12 mouse cellular contexts compared by ENCODE assay signal in the genomic region with DNA sequence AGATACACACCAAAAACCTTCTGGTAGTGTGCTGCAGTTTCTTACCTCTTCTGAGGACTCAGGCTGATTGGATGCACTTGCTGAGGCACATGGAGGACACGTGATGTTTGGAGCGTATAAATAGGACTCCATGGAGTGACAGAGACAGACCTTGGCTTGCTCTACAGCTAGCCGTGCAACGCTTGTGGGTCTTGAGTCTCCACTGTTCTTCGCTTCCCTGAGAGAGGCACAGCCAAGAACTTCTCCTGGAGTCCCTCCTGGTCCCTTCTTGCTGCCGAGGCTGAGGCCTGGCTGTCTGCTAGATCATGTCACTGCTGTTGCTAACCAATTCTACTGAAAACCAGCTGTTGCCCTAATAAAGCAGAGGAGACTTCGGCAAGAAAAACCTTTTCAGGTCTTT.
A peak's percentile ranks its signal among the peaks of the same experiment; 100 is the strongest.
DNase-seq lines count a peak whose midpoint lies in the region; ATAC-seq lines count a peak whose summit lies in the region.
"Had no signal": no experiment of that assay in that cellular context is flagged by ENCODE, and none has a peak within 500 bp of the region (broad histone marks: within the 10 kb centered on the region; RNA-seq: fewer than 3 reads in every experiment).

No protein-coding gene starts in this region.

- no peak for ATAC-seq in hindbrain, embryonic 16.5 days
- ATAC-seq in midbrain, embryonic 11.5 days (ENCODE audit: low FRiP score) = no peak
- ATAC-seq in hindbrain, embryonic 12.5 days (ENCODE audit: low FRiP score) = no peak
- ATAC-seq in neural tube, embryonic 15.5 days (ENCODE audit: low FRiP score) = no peak

- H3K4me1 ChIP-seq in hindbrain, embryonic 10.5 days (replicated peaks) = peaks cover 43% of the 10 kb centered on the region
- H3K4me1 ChIP-seq in hindbrain, embryonic 16.5 days (ENCODE audit: control insufficient read depth, insufficient read depth, low read depth, low read length) = peaks cover 5% of the 10 kb centered on the region; the same call in 1 of the 2 replicates
- H3K4me1 ChIP-seq in midbrain, embryonic 10.5 days = peaks cover 30% of the 10 kb centered on the region
- peaks cover 11% of the 10 kb centered on the region; the same call in 1 of the 2 replicates for H3K4me1 ChIP-seq in midbrain, embryonic 11.5 days (ENCODE audit: control insufficient read depth, insufficient read depth, low read length)
- peaks cover 23% of the 10 kb centered on the region for H3K4me1 ChIP-seq in hindbrain, embryonic 12.5 days
- H3K4me1 ChIP-seq in neural tube, embryonic 15.5 days = peaks cover 19% of the 10 kb centered on the region

- H3K27ac ChIP-seq in hindbrain, embryonic 10.5 days = peak overlapping the region; percentile 73; the same call in 1 of the 2 replicates
- H3K27ac ChIP-seq in hindbrain, embryonic 16.5 days (ENCODE audit: low read depth, low read length) = no peak overlapping the region; the same call in 1 of the 2 replicates
- H3K27ac ChIP-seq in midbrain, embryonic 10.5 days (replicated peaks) = 0 out of 2 replicates have a peak overlapping the region, but pooled peaks have one; percentile 3
- H3K27ac ChIP-seq in midbrain, embryonic 11.5 days (ENCODE audit: low read depth, low read length) = no peak overlapping the region
- peak overlapping the region; percentile 53; the same call in 1 of the 2 replicates for H3K27ac ChIP-seq in hindbrain, embryonic 12.5 days
- peak overlapping the region; percentile 46 for H3K27ac ChIP-seq in neural tube, embryonic 15.5 days (replicated peaks)

- no peaks in the 10 kb centered on the region for H3K27me3 ChIP-seq in hindbrain, embryonic 10.5 days (ENCODE audit: insufficient read depth, poor library complexity, severe bottlenecking)
- no peaks in the 10 kb centered on the region for H3K27me3 ChIP-seq in hindbrain, embryonic 16.5 days (replicated peaks; ENCODE audit: control insufficient read depth, insufficient read depth, low read length)
- no peaks in the 10 kb centered on the region for H3K27me3 ChIP-seq in midbrain, embryonic 10.5 days (ENCODE audit: low read depth, poor library complexity, severe bottlenecking)
- H3K27me3 ChIP-seq in midbrain, embryonic 11.5 days (ENCODE audit: control insufficient read depth, insufficient read depth, low read length) = no peaks in the 10 kb centered on the region
- H3K27me3 ChIP-seq in hindbrain, embryonic 12.5 days = no peaks in the 10 kb centered on the region
- H3K27me3 ChIP-seq in neural tube, embryonic 15.5 days (replicated peaks) = no peaks in the 10 kb centered on the region

- no peaks in the 10 kb centered on the region for H3K36me3 ChIP-seq in hindbrain, embryonic 10.5 days
- no peaks in the 10 kb centered on the region for H3K36me3 ChIP-seq in hindbrain, embryonic 16.5 days (ENCODE audit: control insufficient read depth, insufficient read depth, low read length)
- H3K36me3 ChIP-seq in midbrain, embryonic 10.5 days = no peaks in the 10 kb centered on the region
- no peaks in the 10 kb centered on the region for H3K36me3 ChIP-seq in midbrain, embryonic 11.5 days (ENCODE audit: control insufficient read depth, insufficient read depth, low read length)
- no peaks in the 10 kb centered on the region for H3K36me3 ChIP-seq in hindbrain, embryonic 12.5 days
- H3K36me3 ChIP-seq in neural tube, embryonic 15.5 days = no peaks in the 10 kb centered on the region

- no peaks in the 10 kb centered on the region for H3K9me3 ChIP-seq in hindbrain, embryonic 10.5 days
- no peaks in the 10 kb centered on the region for H3K9me3 ChIP-seq in hindbrain, embryonic 16.5 days (ENCODE audit: control insufficient read depth, low read length)
- no peaks in the 10 kb centered on the region for H3K9me3 ChIP-seq in midbrain, embryonic 10.5 days (replicated peaks)
- no peaks in the 10 kb centered on the region for H3K9me3 ChIP-seq in midbrain, embryonic 11.5 days (ENCODE audit: control insufficient read depth, low read length)
- H3K9me3 ChIP-seq in hindbrain, embryonic 12.5 days (replicated peaks) = no peaks in the 10 kb centered on the region
- H3K9me3 ChIP-seq in neural tube, embryonic 15.5 days (replicated peaks) = no peaks in the 10 kb centered on the region

- no peak overlapping the region for H3K4me2 ChIP-seq in hindbrain, embryonic 16.5 days (ENCODE audit: low read length)
- H3K4me2 ChIP-seq in midbrain, embryonic 11.5 days = no peak overlapping the region
- no peak overlapping the region for H3K4me2 ChIP-seq in hindbrain, embryonic 12.5 days (replicated peaks)
- H3K4me2 ChIP-seq in neural tube, embryonic 15.5 days = no peak overlapping the region

- WGBS in hindbrain, embryonic 10.5 days = 73% methylated on average over 7 of the region's 7 CpGs
- 65% methylated on average over 7 of the region's 7 CpGs for WGBS in hindbrain, embryonic 16.5 days
- WGBS in midbrain, embryonic 10.5 days = 79% methylated on average over 7 of the region's 7 CpGs
- 77% methylated on average over 7 of the region's 7 CpGs for WGBS in midbrain, embryonic 11.5 days
- WGBS in hindbrain, embryonic 12.5 days = 72% methylated on average over 7 of the region's 7 CpGs
- WGBS in neural tube, embryonic 15.5 days = 61% methylated on average over 7 of the region's 7 CpGs

- no peak overlapping the region for H3K9ac ChIP-seq in hindbrain, embryonic 16.5 days (ENCODE audit: low read depth, low read length)
- H3K9ac ChIP-seq in midbrain, embryonic 11.5 days (ENCODE audit: low read length) = no peak overlapping the region
- H3K9ac ChIP-seq in hindbrain, embryonic 12.5 days = no peak overlapping the region
- no peak overlapping the region for H3K9ac ChIP-seq in neural tube, embryonic 15.5 days (replicated peaks)

- DNase-seq in hindbrain, embryonic 10.5 days (ENCODE audit: low spot score) = no peak
- no peak for DNase-seq in midbrain, embryonic 10.5 days (ENCODE audit: low spot score)
- no peak for DNase-seq in midbrain, embryonic 11.5 days (ENCODE audit: low spot score, missing footprints)
- DNase-seq in right cerebral cortex, adult 2 months (ENCODE audit: low spot score in 2 of 2) = no peak
- DNase-seq: cerebellum, adult 11 months; heart, postnatal 4 days; kidney, postnatal 10 days; liver; retina, postnatal 1 day had no signal

- no peak overlapping the region for H3K4me3 ChIP-seq in hindbrain, embryonic 10.5 days
- no peak overlapping the region for H3K4me3 ChIP-seq in hindbrain, embryonic 16.5 days (ENCODE audit: low read length)
- no peak overlapping the region for H3K4me3 ChIP-seq in midbrain, embryonic 10.5 days
- H3K4me3 ChIP-seq in midbrain, embryonic 11.5 days (ENCODE audit: low read depth, low read length) = no peak overlapping the region
- no peak overlapping the region for H3K4me3 ChIP-seq in hindbrain, embryonic 12.5 days
- no peak overlapping the region for H3K4me3 ChIP-seq in neural tube, embryonic 15.5 days (replicated peaks)

Comparison
In these comparisons a context has a peak if more than half of its experiments do, and no peak if none do; other contexts are left out.
1. H3K27ac ChIP-seq: peak in hindbrain, embryonic 10.5 days (single experiment), midbrain, embryonic 10.5 days (single experiment), hindbrain, embryonic 12.5 days (single experiment) and neural tube, embryonic 15.5 days (single experiment); none in hindbrain, embryonic 16.5 days (single experiment) and midbrain, embryonic 11.5 days (single experiment).